Mouse (Mus musculus) kidney, embryonic 15.5 days (tissue): ENCODE measurements around the gene Hace1. TPM values are rescaled to one million over a fixed set of nuclear protein-coding genes. Genes with fewer than 3 reads are reported as not detected.
"Not testable (repeated sequence)": the region's sequence is repeated elsewhere in the genome, so short reads cannot be mapped to it uniquely, and the experiment has no call there.

Experiments
- ATAC-seq: fragments of 200-750 bp; cut with Nextera tagmentation; replicated peaks from 2 replicates; pipeline ENCODE4 v1.8.0; 2017; ENCODE audit warnings: moderate TSS enrichment; ENCODE audit not compliant: low FRiP score
- H3K27ac ChIP-seq: fragments of 300-500 bp; sonication (generic); 2 replicates; pipeline ENCODE4 v1.5.1; 2015; ENCODE audit warnings: mild to moderate bottlenecking, inconsistent platforms
- H3K27me3 ChIP-seq: fragments of 300-500 bp; sonication (generic); 2 replicates; pipeline ENCODE4 v1.6.1; 2015; ENCODE audit warnings: inconsistent platforms
- H3K36me3 ChIP-seq: fragments of 300-500 bp; sonication (generic); 2 replicates; pipeline ENCODE4 v1.6.1; 2015; ENCODE audit warnings: inconsistent platforms
- H3K4me1 ChIP-seq: fragments of 300-500 bp; sonication (generic); 2 replicates; pipeline ENCODE4 v1.6.1; 2015; ENCODE audit warnings: inconsistent platforms
- H3K4me2 ChIP-seq: fragments of 300-500 bp; sonication (generic); 2 replicates; pipeline ENCODE4 v1.6.1; 2015; ENCODE audit warnings: moderate library complexity, mild to moderate bottlenecking, inconsistent platforms
- H3K4me3 ChIP-seq: fragments of 300-500 bp; sonication (generic); replicated peaks from 2 replicates; pipeline ENCODE4 v1.5.1; 2015; ENCODE audit warnings: mild to moderate bottlenecking, inconsistent platforms
- H3K9ac ChIP-seq: fragments of 300-500 bp; sonication (generic); 2 replicates; pipeline ENCODE4 v1.6.1; 2015; ENCODE audit warnings: mild to moderate bottlenecking, inconsistent platforms
- H3K9me3 ChIP-seq: fragments of 300-500 bp; sonication (generic); replicated peaks from 2 replicates; pipeline ENCODE4 v1.6.1; 2016; ENCODE audit warnings: inconsistent platforms
- WGBS: fragments of 180-500 bp; shearing (Covaris S2); methylation state at CpG from one replicate; pipeline ENCODE4 v1.1.7; 2015; ENCODE audit warnings: mixed read lengths; 5-methylcytosine and 5-hydroxymethylcytosine counted together
- polyA plus RNA-seq: library from polyadenylated mRNA; unstranded; fragments of >200 nt; fragmentation: Nextera tagmentation; extraction: Ambion mirVana; gene quantifications from 2 replicates; pipeline ENCODE4 v1.2.1, GENCODE M21; 2015

Gene Hace1
- polyA plus RNA-seq, result 16.5 and 17.0 TPM in 2 replicates

DNA sequence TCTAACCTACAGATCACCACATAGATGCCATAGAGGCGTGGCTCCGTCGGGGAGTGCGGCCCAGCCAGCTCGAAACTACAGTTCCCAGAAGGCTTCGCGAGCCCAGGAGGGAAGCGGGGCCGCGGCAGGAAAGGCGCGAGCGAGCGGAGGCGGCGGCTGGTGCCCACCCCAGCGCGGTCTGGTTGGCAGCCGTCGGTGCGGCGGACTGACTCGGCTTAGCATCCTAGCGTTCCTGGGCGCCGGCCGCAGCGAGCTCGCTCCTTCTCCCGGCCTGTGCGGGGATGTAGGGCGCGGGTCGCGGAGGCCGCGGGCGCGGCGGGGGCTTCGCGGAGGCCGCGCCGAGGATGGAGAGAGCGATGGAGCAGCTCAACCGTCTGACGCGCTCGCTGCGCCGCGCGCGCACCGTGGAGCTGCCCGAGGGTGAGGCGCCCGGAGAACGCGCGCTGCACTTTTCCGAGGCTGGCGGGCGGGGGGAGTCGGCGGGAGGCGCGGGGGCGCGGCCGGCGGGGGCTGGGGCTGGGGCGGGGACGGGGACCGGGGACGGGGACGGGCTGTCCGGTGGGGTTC, at the start of gene Hace1:
Hace1 (plus strand) TSS at position 99 of the 567 bp plus-strand sequence.
- Histone ChIP-seq H3K4me1 (0 out of 2 replicates have a peak, but pooled peaks cover 4% of the 10 kb centered on the region), H3K27ac (peak within 1 kb of the TSS; percentile 96), H3K9me3 (no peaks in the 10 kb centered on the region), H3K9ac (peak within 1 kb of the TSS; percentile 78), H3K27me3 (no peaks in the 10 kb centered on the region), H3K4me2 (peak within 1 kb of the TSS; percentile 74), H3K36me3 (no peaks in the 10 kb centered on the region), H3K4me3 (peak within 1 kb of the TSS; percentile 93)
- 1% methylated on average over 49 of the region's 79 CpGs for WGBS
- peak; percentile 99 for ATAC-seq

GRCm38 (mm10) chr10:45537334-45537733, 40.3 kb upstream of the Hace1 start:
- not testable (repeated sequence) for H3K9me3 ChIP-seq, H3K4me3 ChIP-seq, H3K4me1 ChIP-seq, H3K27me3 ChIP-seq, ATAC-seq, H3K4me2 ChIP-seq, H3K27ac ChIP-seq, H3K36me3 ChIP-seq, H3K9ac ChIP-seq
- WGBS, result 93% methylated on average over 16 of the region's 16 CpGs

DNA sequence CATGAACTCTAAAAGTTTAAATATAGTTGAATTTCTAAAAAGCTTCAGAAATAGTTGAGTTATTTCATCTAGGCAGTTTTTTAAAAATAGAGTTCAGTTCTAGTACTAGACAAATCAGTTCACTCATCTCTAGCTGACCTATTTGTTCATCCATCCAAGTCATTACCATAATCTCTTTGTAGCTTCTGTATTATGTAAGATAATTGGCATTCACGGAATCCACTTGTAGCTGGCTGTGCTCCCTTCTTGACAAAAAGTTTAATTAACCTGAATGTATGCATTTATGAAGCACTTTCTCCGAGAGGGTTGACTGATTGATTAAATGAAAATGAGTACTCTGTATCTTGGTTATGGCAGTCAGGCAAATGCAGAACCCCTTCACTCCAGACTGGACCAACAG, 34.9 kb upstream of the Hace1 start:
- Histone ChIP-seq H3K4me3 (no peak overlapping the region), H3K9me3 (no peaks in the 10 kb centered on the region), H3K27ac (no peak overlapping the region), H3K36me3 (no peaks in the 10 kb centered on the region), H3K4me2 (no peak overlapping the region), H3K4me1 (no peaks in the 10 kb centered on the region), H3K27me3 (no peaks in the 10 kb centered on the region), H3K9ac (no peak overlapping the region)
- no peak for ATAC-seq
- WGBS, result 72% methylated on average over 2 of the region's 2 CpGs

DNA sequence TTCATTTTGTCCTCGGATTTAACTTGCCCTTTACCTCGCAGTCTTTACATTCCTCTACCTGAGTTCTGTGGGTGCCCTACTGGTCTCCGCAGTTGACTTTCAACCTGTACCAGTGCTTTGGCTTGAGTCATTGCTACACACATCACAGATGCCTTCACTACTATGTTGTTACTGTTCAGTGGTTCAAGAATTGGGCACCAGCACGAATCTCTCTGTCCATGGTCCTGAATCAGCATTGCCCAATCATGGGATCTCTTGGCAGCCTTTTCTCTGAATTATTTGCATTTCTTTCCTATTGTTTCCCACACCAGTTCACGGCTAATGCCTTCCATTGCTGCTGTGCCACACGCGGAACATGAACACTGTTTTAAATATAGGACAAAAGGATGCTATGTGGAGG, 30.8 kb upstream of the Hace1 start:
- Histone ChIP-seq H3K4me1 (no peaks in the 10 kb centered on the region), H3K9me3 (no peaks in the 10 kb centered on the region), H3K4me3 (no peak overlapping the region), H3K27me3 (no peaks in the 10 kb centered on the region), H3K4me2 (no peak overlapping the region), H3K27ac (no peak overlapping the region), H3K36me3 (no peaks in the 10 kb centered on the region), H3K9ac (no peak overlapping the region)
- WGBS, result 48% methylated on average over 7 of the region's 7 CpGs
- peak; percentile 60 for ATAC-seq

DNA sequence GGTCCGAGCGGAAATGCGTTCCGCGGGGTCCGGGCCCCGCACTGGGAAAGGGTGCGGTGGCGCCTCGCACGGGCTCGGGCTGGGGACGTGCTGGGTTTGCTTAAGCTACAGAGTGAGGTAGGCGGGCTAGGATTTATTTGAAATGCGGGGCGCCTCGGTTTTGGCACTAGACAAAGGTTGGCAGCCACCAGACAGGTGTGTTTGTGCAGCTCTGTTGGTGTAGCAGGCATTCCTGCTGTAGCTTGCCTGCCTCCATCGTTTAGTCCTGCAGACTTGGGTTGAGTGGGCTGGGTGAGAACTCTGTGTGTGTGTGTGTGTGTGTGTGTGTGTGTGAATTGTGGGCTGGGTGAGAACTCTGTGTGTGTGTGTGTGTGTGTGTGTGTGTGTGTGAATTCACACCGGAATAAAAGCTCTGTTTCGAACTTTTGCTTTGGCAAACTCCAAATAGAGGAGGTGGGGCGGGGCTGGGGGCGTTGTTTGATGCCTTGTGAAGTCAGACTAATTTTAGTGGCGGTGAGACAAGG, 731 bp downstream of the Hace1 start:
- Histone ChIP-seq H3K4me2 (peak overlapping the region; percentile 74), H3K27me3 (no peaks in the 10 kb centered on the region), H3K9ac (peak overlapping the region; percentile 78), H3K27ac (peak overlapping the region; percentile 96), H3K4me3 (peak overlapping the region; percentile 93), H3K4me1 (0 out of 2 replicates have a peak, but pooled peaks cover 4% of the 10 kb centered on the region), H3K36me3 (no peaks in the 10 kb centered on the region), H3K9me3 (no peaks in the 10 kb centered on the region)
- ATAC-seq, result peak; percentile 91
- WGBS, result 1% methylated on average over 23 of the region's 23 CpGs

GRCm38 (mm10) chr10:45583310-45583709, 5.7 kb downstream of the Hace1 start:
- 0 out of 2 replicates have a peak, but pooled peaks cover 4% of the 10 kb centered on the region for H3K4me1 ChIP-seq
- H3K4me3 ChIP-seq, result no peak overlapping the region
- no peak overlapping the region for H3K9ac ChIP-seq
- no peak for ATAC-seq
- H3K27ac ChIP-seq, result no peak overlapping the region
- WGBS, result 78% methylated on average over 1 of the region's 1 CpGs
- no peaks in the 10 kb centered on the region for H3K9me3 ChIP-seq
- H3K36me3 ChIP-seq, result no peaks in the 10 kb centered on the region
- H3K27me3 ChIP-seq, result no peaks in the 10 kb centered on the region
- no peak overlapping the region for H3K4me2 ChIP-seq

DNA sequence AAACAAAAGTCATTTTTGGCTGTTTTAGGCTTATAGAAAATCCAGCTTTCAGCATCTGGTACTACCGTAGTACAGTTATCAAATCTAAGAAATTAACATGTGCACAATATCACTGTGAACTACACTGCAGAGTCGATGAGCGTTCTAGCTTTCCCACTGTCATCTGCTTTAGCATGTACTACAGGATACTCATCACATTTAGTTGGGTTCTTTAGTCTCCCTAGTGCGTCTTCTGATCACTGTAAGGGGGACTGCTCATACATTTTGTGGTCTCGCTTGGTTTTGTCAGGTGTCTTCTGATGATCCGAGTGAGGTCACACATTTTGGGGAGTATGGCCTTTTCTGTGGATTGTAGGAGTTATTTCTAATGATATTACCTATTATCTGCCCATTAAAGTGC, 6.2 kb downstream of the Hace1 start:
- 96% methylated on average over 6 of the region's 6 CpGs for WGBS
- Histone ChIP-seq H3K4me1 (no peaks in the 10 kb centered on the region), H3K27ac (no peak overlapping the region), H3K9me3 (no peaks in the 10 kb centered on the region), H3K36me3 (no peaks in the 10 kb centered on the region), H3K27me3 (no peaks in the 10 kb centered on the region), H3K9ac (no peak overlapping the region), H3K4me2 (no peak overlapping the region), H3K4me3 (no peak overlapping the region)
- no peak for ATAC-seq

DNA sequence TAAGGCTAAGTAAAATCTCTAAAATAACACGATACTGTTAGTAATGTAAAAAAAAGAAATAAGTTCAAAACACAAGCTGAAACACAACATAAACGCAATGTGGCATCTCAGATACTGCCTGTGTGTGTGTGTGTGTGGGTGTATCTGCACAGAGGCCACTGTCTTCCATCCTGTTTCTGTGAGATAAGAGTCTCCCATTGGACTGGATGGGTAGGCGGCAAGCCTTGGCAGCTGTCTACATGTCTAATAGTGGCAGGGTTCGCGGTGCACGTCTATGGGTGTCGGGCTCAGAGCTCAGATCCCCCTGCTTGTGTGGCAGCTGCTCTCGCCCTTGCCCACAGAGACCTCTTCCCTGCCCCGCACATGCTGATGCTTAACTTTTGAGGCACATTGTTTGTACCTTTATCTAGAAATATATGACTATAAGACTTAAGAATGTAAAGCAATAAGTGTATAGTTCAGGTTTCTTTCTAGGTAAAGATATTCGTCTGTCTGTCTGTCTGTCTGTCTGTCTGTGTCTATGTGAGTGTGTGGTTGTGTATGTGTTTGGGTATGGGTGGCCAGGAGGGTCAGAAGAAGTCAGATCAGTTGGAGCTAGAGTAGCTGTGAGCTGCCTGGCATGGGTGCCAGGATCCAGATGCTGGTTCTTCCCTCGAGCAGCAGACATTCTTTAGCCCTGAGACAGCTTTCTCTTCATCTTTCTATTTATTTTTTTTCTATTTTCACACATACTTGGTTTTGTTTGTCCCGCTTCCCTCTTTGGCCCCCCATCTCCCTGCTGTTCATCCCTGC, 6.9 kb downstream of the Hace1 start:
- ATAC-seq, result peak; percentile 89
- H3K4me2 ChIP-seq, result no peak overlapping the region
- H3K4me3 ChIP-seq, result no peak overlapping the region
- H3K9ac ChIP-seq, result no peak overlapping the region
- H3K27me3 ChIP-seq, result no peaks in the 10 kb centered on the region
- no peaks in the 10 kb centered on the region for H3K9me3 ChIP-seq
- WGBS, result 90% methylated on average over 12 of the region's 12 CpGs
- no peaks in the 10 kb centered on the region for H3K4me1 ChIP-seq
- H3K27ac ChIP-seq, result no peak overlapping the region
- H3K36me3 ChIP-seq, result no peaks in the 10 kb centered on the region

GRCm38 (mm10) chr10:45605853-45606252, 28.2 kb downstream of the Hace1 start:
- no peak overlapping the region for H3K4me2 ChIP-seq
- H3K4me1 ChIP-seq, result no peaks in the 10 kb centered on the region
- 84% methylated on average over 3 of the region's 3 CpGs for WGBS
- no peak for ATAC-seq
- peaks cover 18% of the 10 kb centered on the region for H3K36me3 ChIP-seq
- no peaks in the 10 kb centered on the region for H3K9me3 ChIP-seq
- no peak overlapping the region for H3K9ac ChIP-seq
- H3K27ac ChIP-seq, result no peak overlapping the region
- H3K27me3 ChIP-seq, result no peaks in the 10 kb centered on the region
- no peak overlapping the region for H3K4me3 ChIP-seq

- WGBS, result 100% methylated on average over 1 of the region's 1 CpGs
- Histone ChIP-seq H3K4me2 (no peak overlapping the region), H3K27ac (no peak overlapping the region), H3K4me3 (no peak overlapping the region), H3K9me3 (no peaks in the 10 kb centered on the region), H3K4me1 (no peaks in the 10 kb centered on the region), H3K36me3 (peaks cover 18% of the 10 kb centered on the region), H3K9ac (no peak overlapping the region), H3K27me3 (no peaks in the 10 kb centered on the region)
- no peak for ATAC-seq
Measured at GRCm38 (mm10) chr10:45610727-45611126, 33.1 kb downstream of the Hace1 start.

DNA sequence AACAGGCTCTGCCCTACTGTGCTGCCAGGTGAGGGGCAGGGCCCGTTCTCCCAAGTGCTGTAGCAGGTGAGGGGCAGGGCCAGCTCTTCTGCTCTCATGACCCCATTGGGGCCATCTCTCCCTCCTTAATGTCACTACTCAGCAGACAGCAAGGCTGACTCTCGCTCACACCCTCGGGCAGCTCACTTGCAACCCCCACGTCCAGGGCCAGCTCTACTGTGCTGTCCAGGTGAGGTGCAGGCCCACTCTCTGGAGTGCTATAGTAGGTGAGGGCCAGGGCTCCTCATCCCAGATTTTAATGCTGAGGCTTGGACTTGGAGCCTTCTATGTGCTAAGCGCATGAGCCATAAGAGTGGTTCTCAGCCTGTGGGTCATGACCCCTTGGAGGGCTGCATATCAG, 38.4 kb downstream of the Hace1 start:
- H3K36me3 ChIP-seq, result peaks cover 9% of the 10 kb centered on the region; the same call in 1 of the 2 replicates
- H3K9me3 ChIP-seq, result no peaks in the 10 kb centered on the region
- no peaks in the 10 kb centered on the region for H3K27me3 ChIP-seq
- WGBS, result 87% methylated on average over 5 of the region's 5 CpGs
- no peak for ATAC-seq
- H3K4me1 ChIP-seq, result no peaks in the 10 kb centered on the region
- no peak overlapping the region for H3K9ac ChIP-seq
- no peak overlapping the region for H3K27ac ChIP-seq
- H3K4me2 ChIP-seq, result no peak overlapping the region
- H3K4me3 ChIP-seq, result no peak overlapping the region

GRCm38 (mm10) chr10:45619039-45619438, 41.4 kb downstream of the Hace1 start:
- WGBS, result 83% methylated on average over 3 of the region's 3 CpGs
- Histone ChIP-seq H3K4me2 (no peak overlapping the region), H3K4me1 (no peaks in the 10 kb centered on the region), H3K27me3 (no peaks in the 10 kb centered on the region), H3K4me3 (no peak overlapping the region), H3K36me3 (peaks cover 16% of the 10 kb centered on the region; the same call in 1 of the 2 replicates), H3K9me3 (no peaks in the 10 kb centered on the region), H3K27ac (no peak overlapping the region), H3K9ac (no peak overlapping the region)
- no peak for ATAC-seq
